Mouse (Mus musculus): ENCODE data around the gene Fignl1. TPM values are rescaled to one million over a fixed set of nuclear protein-coding genes. Genes with fewer than 3 reads are reported as not detected.

The Fignl1 gene
- total RNA-seq, 2 experiments from 2014 or later, result 0.73 to 1.0 TPM

DNA sequence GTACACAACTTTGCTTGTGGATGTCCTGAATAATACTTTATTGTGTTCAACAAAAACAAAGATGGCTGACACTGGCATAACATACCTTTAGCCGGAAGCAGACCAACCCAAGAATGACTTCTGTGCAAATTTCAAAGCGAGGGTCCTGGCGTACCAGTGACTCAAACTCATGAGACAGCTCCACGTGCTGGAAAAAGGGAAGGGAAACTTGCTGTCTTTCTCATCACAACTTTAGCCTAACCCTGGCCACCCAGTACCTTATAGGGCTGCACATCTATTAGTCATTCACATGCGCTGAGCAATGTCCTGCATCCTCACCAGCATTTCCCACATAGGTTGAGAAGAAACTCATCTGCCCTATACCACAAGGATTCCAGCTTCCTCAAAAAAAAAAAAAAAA, 10.4 kb upstream of the Fignl1 start:
- no peak for DNase-seq (ENCODE audit: low spot score in 2 of 2)
- intact Hi-C loops (cut with DNase I), result loop anchor here (5.0 kb wide), 1 partner anchor 723 kb away; no protein-coding TSS in a partner anchor

DNA sequence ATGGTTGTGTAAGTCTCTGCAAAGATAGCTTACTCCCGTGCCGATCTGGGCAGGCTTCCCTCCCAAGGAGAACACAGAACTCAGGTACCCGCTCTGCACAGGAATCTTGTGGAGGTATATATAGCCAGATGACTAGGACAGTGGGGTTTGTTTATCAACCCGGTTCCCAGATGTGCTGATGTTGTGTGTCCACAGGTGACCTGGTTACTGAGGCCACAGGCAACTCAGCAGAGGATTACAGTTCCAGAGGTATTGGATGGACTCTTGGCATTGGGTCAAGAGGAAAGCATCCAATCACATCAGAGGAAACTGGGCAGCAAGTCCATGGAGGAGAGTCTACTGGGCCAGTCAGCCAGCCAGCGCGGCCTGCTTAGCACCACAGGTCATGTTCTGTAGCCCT, 10.0 kb upstream of the Fignl1 start:
- intact Hi-C loops (cut with DNase I), result loop anchor here (5.0 kb wide), 1 partner anchor 724 kb away; no protein-coding TSS in a partner anchor
- no peak for DNase-seq (ENCODE audit: low spot score in 2 of 2)

- intact Hi-C loops (cut with DNase I), result loop anchor here (5.0 kb wide), 1 partner anchor 727 kb away; no protein-coding TSS in a partner anchor
- no peak for DNase-seq (ENCODE audit: low spot score in 2 of 2)
Observed at GRCm38 (mm10) chr11:11815737-11816136, 7.0 kb upstream of the Fignl1 start.

DNA sequence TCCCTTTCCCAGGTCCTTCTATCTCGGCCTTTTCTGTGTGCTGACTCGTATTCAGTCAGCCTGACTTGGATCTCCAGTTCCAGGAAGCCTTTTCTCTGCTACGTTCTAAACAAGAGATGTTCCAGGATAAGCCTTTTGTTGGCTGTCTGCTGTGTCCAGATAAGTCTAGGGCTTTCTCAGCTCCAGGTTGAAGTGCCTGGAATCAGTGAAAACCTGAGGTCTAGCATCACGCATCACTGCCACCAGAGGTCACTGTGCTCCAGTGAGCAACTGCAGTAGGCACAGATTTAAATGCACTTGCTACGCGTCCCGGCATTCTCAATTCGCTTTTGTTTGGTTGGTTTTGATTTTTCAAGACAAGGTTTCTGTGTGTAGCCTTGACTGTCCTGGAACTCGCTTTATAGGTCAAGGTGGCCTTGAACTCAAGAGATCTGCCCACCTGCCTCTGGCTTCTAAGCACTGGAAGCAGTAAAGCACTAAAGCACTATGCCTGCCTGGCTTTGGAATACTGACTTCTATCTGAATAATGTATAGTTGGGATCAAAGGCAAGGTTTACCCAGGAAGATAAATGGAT, 3.2 kb upstream of the Fignl1 start:
- intact Hi-C loops (cut with DNase I), result loop anchor here (5.0 kb wide), 1 partner anchor 745 kb away; no protein-coding TSS in a partner anchor

GRCm38 (mm10) chr11:11809404-11810175, 828 bp upstream of the Fignl1 start:
- intact Hi-C loops (cut with DNase I), result loop anchor here (5.0 kb wide), 1 partner anchor 748 kb away; no protein-coding TSS in a partner anchor
- no peak for DNase-seq (ENCODE audit: low spot score in 2 of 2)

More for the DNA sequence above, 3.2 kb upstream of the Fignl1 start:
- peak; percentile 74 to 84 for DNase-seq (ENCODE audit: low spot score in 2 of 2)

DNA sequence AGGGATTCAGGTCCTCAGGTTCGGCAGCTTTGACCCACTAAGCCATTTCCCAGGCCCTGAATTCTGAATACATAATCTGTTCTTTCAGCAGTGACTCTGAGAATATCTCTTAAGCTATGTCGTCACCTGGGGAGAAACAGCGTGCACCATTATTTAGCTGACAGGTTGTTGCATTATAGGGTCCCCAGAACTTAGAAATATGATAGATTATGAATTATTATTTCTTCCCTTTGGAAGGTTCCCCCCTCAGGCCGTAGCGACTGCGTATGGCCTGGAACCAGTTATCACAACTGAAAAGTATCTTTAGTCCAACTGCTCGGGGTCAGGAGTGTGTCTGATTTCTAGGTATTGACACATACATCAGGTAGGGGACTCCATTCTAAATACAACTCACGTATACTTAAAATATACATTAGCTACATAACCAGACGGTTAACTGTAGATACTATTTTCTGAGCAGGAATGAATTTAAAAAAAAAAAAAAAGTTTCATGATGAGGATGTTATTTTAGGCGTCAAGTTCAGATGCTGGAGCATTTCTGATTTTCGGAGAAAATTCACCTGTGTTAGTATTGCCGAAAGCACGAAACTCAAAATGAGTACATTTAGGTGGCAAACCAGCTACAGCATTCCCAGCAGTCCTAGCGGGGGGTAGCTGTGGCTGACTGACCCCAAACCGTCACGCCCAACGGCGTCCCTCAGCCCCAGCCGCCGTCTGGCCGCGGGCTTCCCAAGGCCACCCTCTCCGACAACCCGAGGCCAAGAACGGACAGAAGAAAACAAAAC, 535 bp downstream of the Fignl1 start:
- intact Hi-C loops (cut with DNase I), result no loop called here
- no peak for DNase-seq (ENCODE audit: low spot score in 2 of 2)

DNA sequence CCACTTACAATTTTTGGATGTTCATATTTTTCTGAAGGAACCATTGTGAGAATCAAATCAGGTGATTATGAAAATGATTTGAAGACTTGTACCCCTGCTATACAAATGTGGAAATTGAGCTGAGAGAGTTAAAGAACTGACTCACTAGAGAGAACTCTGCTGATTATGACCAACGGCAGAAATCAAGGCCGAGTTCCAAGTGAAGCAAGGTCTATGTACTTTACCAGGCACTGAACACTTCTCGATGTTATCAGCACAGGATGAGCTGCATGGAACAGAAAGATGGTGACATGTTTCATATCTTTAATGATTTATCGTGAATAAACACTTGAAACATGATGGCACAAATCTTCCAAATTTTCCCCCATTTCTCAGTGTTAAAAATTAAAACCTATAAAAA, 2.8 kb downstream of the Fignl1 start:
- DNase-seq (ENCODE audit: low spot score in 2 of 2), result no peak
- intact Hi-C loops (cut with DNase I), result no loop called here

DNA sequence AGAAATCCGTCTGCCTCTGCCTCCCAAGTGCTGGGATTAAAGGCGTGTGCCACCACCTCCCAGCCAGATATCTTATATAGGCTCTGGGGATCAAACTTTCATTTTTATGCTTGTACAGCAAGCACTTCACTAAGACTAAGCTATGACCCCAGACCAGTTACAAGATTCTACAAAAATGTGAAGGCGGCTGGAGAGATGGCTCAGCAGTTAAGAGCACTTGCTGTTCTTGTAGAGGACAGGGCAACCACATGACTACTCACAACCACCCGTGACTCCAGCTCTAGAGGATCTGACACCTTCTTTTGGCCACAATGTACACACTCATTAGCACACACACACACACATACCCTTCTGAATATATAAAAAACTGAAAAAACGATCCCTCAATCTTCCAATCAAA, 4.3 kb downstream of the Fignl1 start:
- intact Hi-C loops (cut with DNase I), result no loop called here
- no peak for DNase-seq (ENCODE audit: low spot score in 2 of 2)

GRCm38 (mm10) chr11:11801067-11801466, 7.7 kb downstream of the Fignl1 start:
- DNase-seq (ENCODE audit: low spot score in 2 of 2), result no peak
- intact Hi-C loops (cut with DNase I), result no loop called here

GRCm38 (mm10) chr11:11800304-11800703, 8.5 kb downstream of the Fignl1 start:
- no peak for DNase-seq (ENCODE audit: low spot score in 2 of 2)
- intact Hi-C loops (cut with DNase I), result no loop called here

- DNase-seq (ENCODE audit: low spot score in 2 of 2), result no peak
- intact Hi-C loops (cut with DNase I), result no loop called here
Observed at GRCm38 (mm10) chr11:11798690-11799089, 10.1 kb downstream of the Fignl1 start.

DNA sequence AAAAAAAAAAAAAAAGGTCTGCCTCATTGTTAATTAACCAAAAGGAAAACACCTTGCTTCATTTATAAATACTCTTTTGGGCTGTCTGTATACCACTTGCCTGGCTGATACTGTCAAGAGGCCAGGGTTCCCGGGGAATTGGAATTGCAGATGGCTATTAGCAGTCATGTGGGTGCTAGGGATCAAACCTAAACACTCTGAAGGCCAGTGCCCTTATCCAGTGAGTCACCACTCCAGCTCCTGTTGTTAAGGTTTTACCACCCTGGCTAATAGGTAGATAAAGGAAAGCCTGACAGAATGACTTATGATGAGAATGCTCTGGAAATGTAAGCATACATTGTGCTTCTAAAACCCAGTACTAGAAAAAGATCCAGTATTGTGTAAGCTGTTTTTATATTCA, 14.1 kb downstream of the Fignl1 start:
- DNase-seq (ENCODE audit: low spot score in 2 of 2), result no peak
- intact Hi-C loops (cut with DNase I), result no loop called here

DNA sequence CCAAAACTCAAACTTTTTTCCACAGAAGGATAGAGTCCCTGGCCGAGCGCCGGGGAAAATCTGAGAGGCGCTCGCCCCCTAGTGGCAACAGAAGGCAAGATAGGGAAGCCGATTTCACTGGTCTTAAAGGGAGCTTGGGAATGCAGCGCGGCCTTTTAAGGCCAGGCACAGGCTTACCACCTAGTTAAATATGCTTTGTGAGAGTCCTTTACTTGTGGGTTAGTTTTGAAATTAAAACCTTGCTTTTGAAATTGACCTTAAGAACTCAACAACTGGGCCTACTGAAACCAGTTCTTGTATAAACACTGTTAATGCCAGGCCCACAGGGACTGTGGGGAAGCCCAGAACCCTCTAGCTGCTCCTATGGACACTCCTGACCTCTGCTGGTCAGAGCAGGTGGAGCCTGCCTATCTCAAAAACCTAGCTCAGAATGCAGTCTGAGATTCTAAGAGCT, 20.2 kb downstream of the Fignl1 start:
- intact Hi-C loops (cut with DNase I), result loop anchor here (1.0 kb wide), 2 partner anchors 231 to 288 kb away; no protein-coding TSS in a partner anchor
- peak; percentile 73 to 77 for DNase-seq (ENCODE audit: low spot score in 2 of 2)

DNA sequence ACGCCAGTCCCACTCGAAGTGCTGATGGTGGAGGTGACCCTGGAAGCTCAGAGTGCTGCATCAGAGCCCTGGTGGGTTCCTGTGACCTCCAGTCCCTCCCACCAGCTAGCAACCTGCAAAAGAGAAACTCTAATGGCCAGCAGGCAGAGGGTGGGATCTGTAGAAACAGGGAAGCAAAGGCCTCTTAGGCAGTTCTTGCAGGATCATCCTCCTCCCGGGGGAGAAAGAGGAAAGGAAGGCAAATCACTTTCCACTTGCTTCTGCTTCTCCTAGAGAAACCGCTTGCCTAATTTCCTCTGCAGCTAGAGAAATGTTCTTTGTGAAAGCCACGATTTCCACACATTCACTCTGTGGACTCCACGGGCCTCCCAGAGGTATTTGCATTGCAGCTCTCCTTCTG, 23.3 kb downstream of the Fignl1 start:
- intact Hi-C loops (cut with DNase I), result no loop called here
- no peak for DNase-seq (ENCODE audit: low spot score in 2 of 2)

- intact Hi-C loops (cut with DNase I), result no loop called here
Observed at GRCm38 (mm10) chr11:11781728-11782127, 27.0 kb downstream of the Fignl1 start.

GRCm38 (mm10) chr11:11778345-11778744, 30.4 kb downstream of the Fignl1 start:
- DNase-seq (ENCODE audit: low spot score in 2 of 2), result peak in 1 of 2 experiments; percentile 45
- intact Hi-C loops (cut with DNase I), result no loop called here

More at GRCm38 (mm10) chr11:11781728-11782127, 27.0 kb downstream of the Fignl1 start:
- no peak for DNase-seq (ENCODE audit: low spot score in 2 of 2)

GRCm38 (mm10) chr11:11777796-11778195, 31.0 kb downstream of the Fignl1 start:
- DNase-seq (ENCODE audit: low spot score in 2 of 2), result no peak
- intact Hi-C loops (cut with DNase I), result no loop called here

- intact Hi-C loops (cut with DNase I), result no loop called here
- DNase-seq (ENCODE audit: low spot score in 2 of 2), result no peak
Observed at GRCm38 (mm10) chr11:11777246-11777645, 31.5 kb downstream of the Fignl1 start.

- DNase-seq (ENCODE audit: low spot score in 2 of 2), result no peak
- intact Hi-C loops (cut with DNase I), result no loop called here
Observed at GRCm38 (mm10) chr11:11776822-11777174, 32.0 kb downstream of the Fignl1 start.

All from left cerebral cortex, postnatal 25 days (tissue).